Mouse (Mus musculus) embryonic facial prominence, embryonic 15.5 days (tissue): ENCODE data around the gene Kif16b. TPM values are rescaled to one million over a fixed set of nuclear protein-coding genes. Genes with fewer than 3 reads are reported as not detected.

Experiments
- ATAC-seq: fragments of 200-750 bp; cut with Nextera tagmentation; 2 replicates; pipeline ENCODE4 v1.8.0; 2017; ENCODE audit warnings: low read depth, moderate TSS enrichment; ENCODE audit not compliant: insufficient number of reproducible peaks, low FRiP score, low TSS enrichment
- H3K27ac ChIP-seq: fragments of 300-500 bp; sonication (generic); replicated peaks from 2 replicates; pipeline ENCODE4 v1.5.1; 2015; ENCODE audit warnings: mild to moderate bottlenecking, inconsistent platforms
- H3K27me3 ChIP-seq: fragments of 300-500 bp; sonication (generic); 2 replicates; pipeline ENCODE4 v1.6.1; 2015; ENCODE audit warnings: inconsistent platforms
- H3K36me3 ChIP-seq: fragments of 300-500 bp; sonication (generic); 2 replicates; pipeline ENCODE4 v1.6.1; 2015; ENCODE audit warnings: mild to moderate bottlenecking, inconsistent platforms
- H3K4me1 ChIP-seq: fragments of 300-500 bp; sonication (generic); 2 replicates; pipeline ENCODE4 v1.6.1; 2015; ENCODE audit warnings: inconsistent platforms
- H3K4me2 ChIP-seq: fragments of 300-500 bp; sonication (generic); replicated peaks from 2 replicates; pipeline ENCODE4 v1.6.1; 2015; ENCODE audit warnings: mild to moderate bottlenecking, inconsistent platforms
- H3K4me3 ChIP-seq: fragments of 300-500 bp; sonication (generic); replicated peaks from 2 replicates; pipeline ENCODE4 v1.5.1; 2015; ENCODE audit warnings: mild to moderate bottlenecking, inconsistent platforms
- H3K9ac ChIP-seq: fragments of 300-500 bp; sonication (generic); 2 replicates; pipeline ENCODE4 v1.6.1; 2015; ENCODE audit warnings: inconsistent platforms
- H3K9me3 ChIP-seq: fragments of 300-500 bp; sonication (generic); replicated peaks from 2 replicates; pipeline ENCODE4 v1.6.1; 2016; ENCODE audit warnings: inconsistent platforms
- WGBS: fragments of 180-500 bp; shearing (Covaris S2); methylation state at CpG from one replicate; pipeline ENCODE4 v1.1.7; 2015; 5-methylcytosine and 5-hydroxymethylcytosine counted together
- polyA plus RNA-seq: library from polyadenylated mRNA; unstranded; fragments of >200 nt; fragmentation: Nextera tagmentation; extraction: Ambion mirVana; gene quantifications from 2 replicates; pipeline ENCODE4 v1.2.1, GENCODE M21; 2015

Gene Kif16b
- polyA plus RNA-seq, 1 experiment from 2014 or later, result 10.9 TPM

DNA sequence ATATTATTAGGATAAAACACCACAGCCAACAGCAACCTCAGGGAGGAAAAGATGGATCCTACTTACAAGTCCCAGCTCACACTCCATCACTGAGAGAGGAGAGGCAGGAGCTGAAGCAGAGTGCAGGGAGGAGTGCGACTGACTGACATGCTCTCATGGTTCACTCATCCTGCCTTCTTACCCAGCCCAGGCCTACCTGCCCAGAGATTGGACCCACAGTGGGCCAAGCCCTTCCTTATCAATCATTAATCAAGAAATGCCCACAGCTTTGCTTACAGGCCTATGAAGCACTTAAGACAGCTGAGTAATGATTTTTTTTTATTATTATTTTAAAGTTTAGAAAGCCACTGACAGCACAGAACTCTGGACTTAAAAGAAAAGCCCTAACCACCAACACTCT is 7.6 kb downstream of the Kif16b start:
- Histone ChIP-seq H3K4me1 (peaks cover 2% of the 10 kb centered on the region; the same call in 1 of the 2 replicates), H3K9me3 (no peaks in the 10 kb centered on the region), H3K27ac (no peak overlapping the region), H3K27me3 (no peaks in the 10 kb centered on the region), H3K9ac (no peak overlapping the region), H3K36me3 (no peaks in the 10 kb centered on the region), H3K4me3 (no peak overlapping the region), H3K4me2 (no peak overlapping the region)
- ATAC-seq, result no peak
- 67% methylated on average over 1 of the region's 1 CpGs for WGBS

DNA sequence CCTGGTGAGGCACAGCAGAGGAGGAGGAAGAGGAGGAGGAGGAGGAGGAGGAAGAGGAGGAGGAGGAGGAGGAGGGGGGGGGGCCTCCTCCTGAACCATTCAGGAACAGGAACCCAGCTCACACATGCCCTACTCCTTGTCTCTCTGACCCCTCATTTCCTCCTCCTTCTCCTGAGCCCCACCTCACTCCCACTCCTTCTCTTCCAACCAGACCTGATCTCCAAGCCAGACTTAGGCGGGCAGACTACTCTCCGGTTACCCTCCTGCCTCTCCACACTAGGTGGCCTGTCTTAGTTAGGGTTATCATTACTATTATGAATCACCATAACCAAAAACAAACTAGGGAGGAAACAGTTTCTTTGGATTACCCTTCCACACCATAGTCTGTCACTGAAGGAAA is 10.0 kb downstream of the Kif16b start:
- Histone ChIP-seq H3K4me1 (peaks cover 2% of the 10 kb centered on the region; the same call in 1 of the 2 replicates), H3K4me3 (no peak overlapping the region), H3K27me3 (no peaks in the 10 kb centered on the region), H3K9ac (no peak overlapping the region), H3K27ac (no peak overlapping the region), H3K4me2 (no peak overlapping the region), H3K9me3 (no peaks in the 10 kb centered on the region), H3K36me3 (no peaks in the 10 kb centered on the region)
- ATAC-seq, result no peak
- 80% methylated on average over 2 of the region's 2 CpGs for WGBS

DNA sequence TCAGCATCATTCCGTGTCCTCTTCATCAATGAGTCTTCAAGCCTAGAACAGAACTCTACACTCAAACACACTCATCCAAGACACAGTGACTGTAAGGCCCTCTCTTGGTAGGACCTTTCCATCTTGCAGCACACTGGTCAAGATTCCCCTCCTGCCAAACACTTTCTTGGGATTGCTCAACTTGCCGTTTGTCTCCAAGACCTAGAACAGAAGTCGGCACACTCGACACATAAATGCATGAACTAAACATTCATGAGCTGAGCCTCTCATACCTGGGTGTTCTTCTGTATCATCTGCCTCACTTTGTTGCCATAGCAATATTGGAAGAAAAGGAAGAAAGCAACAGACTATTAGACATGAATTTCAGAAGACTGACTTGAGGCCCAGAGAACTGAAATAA is 16.9 kb downstream of the Kif16b start:
- WGBS, result 96% methylated on average over 4 of the region's 4 CpGs
- ATAC-seq, result no peak
- H3K9ac ChIP-seq, result no peak overlapping the region
- H3K36me3 ChIP-seq, result no peaks in the 10 kb centered on the region
- no peak overlapping the region for H3K27ac ChIP-seq
- H3K27me3 ChIP-seq, result no peaks in the 10 kb centered on the region
- H3K4me1 ChIP-seq, result peaks cover 20% of the 10 kb centered on the region; the same call in 1 of the 2 replicates
- no peak overlapping the region for H3K4me2 ChIP-seq
- no peaks in the 10 kb centered on the region for H3K9me3 ChIP-seq
- no peak overlapping the region for H3K4me3 ChIP-seq

DNA sequence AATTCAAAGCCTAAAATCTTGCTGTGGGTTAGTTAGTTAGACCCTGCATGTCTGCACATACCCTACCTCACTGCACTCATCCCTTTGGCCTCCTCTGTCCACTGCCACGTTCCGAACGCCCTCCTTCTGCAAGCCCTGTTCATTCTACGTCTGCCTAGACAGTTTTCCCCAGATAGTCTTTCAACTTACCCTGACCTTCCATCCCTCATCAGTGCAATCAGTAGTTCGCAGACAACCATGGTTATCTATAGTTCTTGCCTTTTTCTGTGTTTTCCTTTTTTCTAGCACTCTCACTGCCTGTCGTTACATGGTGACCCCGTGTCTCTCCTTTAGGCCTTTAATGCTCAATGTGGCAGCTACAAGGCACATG is 17.7 kb downstream of the Kif16b start:
- ATAC-seq, result no peak
- H3K4me3 ChIP-seq, result no peak overlapping the region
- no peak overlapping the region for H3K9ac ChIP-seq
- H3K27ac ChIP-seq, result no peak overlapping the region
- H3K4me2 ChIP-seq, result no peak overlapping the region
- no peaks in the 10 kb centered on the region for H3K9me3 ChIP-seq
- no peaks in the 10 kb centered on the region for H3K27me3 ChIP-seq
- WGBS, result 82% methylated on average over 7 of the region's 7 CpGs
- H3K36me3 ChIP-seq, result no peaks in the 10 kb centered on the region
- peaks cover 20% of the 10 kb centered on the region; the same call in 1 of the 2 replicates for H3K4me1 ChIP-seq

DNA sequence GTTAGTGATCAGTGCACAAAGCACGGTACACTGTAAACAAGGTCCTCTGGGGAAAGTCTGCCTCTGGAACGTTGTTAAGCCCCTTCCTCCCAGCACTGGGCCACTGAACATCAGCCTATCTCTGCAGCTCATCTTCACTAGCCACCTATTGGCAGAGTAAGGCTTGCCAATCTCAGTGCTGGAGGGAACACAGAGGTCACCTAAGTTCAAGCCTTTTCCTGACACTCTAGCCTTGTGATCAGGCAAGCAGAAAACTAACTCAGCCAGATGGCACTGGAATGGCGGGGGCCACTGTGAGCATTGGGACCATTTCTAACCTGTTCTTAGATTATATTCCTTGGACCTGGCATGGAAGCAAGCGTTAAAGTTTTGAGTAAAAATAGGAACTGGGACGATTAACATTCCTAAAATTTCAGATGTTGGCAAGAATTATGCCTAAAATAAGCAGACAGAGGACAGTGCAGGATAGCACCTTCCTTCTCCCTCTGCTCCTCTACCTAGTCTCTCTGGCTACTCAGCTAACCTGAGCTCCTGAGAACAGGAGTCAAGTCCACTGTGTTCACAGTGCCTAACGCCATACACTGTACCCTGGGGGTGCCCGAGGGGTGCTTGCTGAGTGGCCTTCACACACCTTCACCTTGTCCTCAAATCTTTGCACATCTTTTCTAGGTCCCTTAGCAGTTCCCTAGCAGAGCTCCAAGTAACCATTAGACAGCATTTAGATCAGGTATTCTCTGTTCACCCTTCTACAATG is 18.3 kb downstream of the Kif16b start:
- no peak overlapping the region for H3K27ac ChIP-seq
- H3K27me3 ChIP-seq, result no peaks in the 10 kb centered on the region
- ATAC-seq, result no peak
- H3K9ac ChIP-seq, result no peak overlapping the region
- H3K4me2 ChIP-seq, result no peak overlapping the region
- H3K4me3 ChIP-seq, result no peak overlapping the region
- H3K4me1 ChIP-seq, result peaks cover 20% of the 10 kb centered on the region; the same call in 1 of the 2 replicates
- 44% methylated on average over 7 of the region's 7 CpGs for WGBS
- no peaks in the 10 kb centered on the region for H3K9me3 ChIP-seq
- H3K36me3 ChIP-seq, result no peaks in the 10 kb centered on the region

DNA sequence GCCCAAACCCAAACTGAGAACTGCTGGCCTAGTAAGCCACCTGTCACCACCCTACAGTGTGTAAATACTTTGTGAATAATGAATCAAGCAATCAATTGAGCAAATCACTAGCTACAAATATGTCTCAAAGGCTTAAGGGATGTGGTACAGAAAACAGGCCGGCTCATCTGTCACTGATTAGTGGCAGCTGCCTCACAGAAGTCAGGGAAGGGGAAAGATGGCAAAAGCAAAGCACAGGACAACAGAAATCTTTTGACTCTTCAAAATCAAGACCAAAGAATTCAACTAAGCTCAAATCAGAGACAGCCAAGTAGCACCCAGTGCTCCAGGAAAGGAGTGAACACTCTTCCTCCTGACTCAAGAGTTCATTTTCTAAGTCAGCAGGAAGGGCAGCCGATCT is 18.9 kb downstream of the Kif16b start:
- WGBS, result 12% methylated on average over 2 of the region's 2 CpGs
- no peak overlapping the region for H3K27ac ChIP-seq
- no peak overlapping the region for H3K9ac ChIP-seq
- no peak overlapping the region for H3K4me3 ChIP-seq
- H3K4me2 ChIP-seq, result no peak overlapping the region
- no peak for ATAC-seq
- peaks cover 20% of the 10 kb centered on the region; the same call in 1 of the 2 replicates for H3K4me1 ChIP-seq
- no peaks in the 10 kb centered on the region for H3K36me3 ChIP-seq
- no peaks in the 10 kb centered on the region for H3K9me3 ChIP-seq
- no peaks in the 10 kb centered on the region for H3K27me3 ChIP-seq

DNA sequence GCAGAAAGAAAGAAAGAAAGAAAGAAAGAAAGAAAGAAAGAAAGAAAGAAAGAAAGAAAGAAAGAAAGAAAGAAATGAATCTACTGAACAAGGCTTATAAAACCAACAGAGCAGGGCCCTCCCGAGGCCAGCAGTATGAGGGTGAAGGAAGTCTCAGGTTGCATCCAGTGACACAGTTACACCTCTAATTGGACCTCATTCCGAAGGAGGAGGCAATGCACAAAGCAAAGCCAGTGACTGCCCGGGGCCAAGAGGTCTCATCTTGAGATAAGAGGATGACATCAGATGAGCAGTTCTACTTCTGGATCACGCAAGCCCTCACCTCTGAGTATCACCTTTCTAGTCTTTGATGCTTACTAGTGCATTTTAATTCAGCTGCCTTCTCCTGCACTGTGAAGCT is 20.2 kb downstream of the Kif16b start:
- no peaks in the 10 kb centered on the region for H3K9me3 ChIP-seq
- no peaks in the 10 kb centered on the region for H3K36me3 ChIP-seq
- H3K9ac ChIP-seq, result no peak overlapping the region
- no peak overlapping the region for H3K4me2 ChIP-seq
- H3K4me1 ChIP-seq, result peaks cover 20% of the 10 kb centered on the region; the same call in 1 of the 2 replicates
- no peak for ATAC-seq
- H3K27ac ChIP-seq, result no peak overlapping the region
- no peak overlapping the region for H3K4me3 ChIP-seq
- H3K27me3 ChIP-seq, result no peaks in the 10 kb centered on the region
- 35% methylated on average over 4 of the region's 4 CpGs for WGBS

DNA sequence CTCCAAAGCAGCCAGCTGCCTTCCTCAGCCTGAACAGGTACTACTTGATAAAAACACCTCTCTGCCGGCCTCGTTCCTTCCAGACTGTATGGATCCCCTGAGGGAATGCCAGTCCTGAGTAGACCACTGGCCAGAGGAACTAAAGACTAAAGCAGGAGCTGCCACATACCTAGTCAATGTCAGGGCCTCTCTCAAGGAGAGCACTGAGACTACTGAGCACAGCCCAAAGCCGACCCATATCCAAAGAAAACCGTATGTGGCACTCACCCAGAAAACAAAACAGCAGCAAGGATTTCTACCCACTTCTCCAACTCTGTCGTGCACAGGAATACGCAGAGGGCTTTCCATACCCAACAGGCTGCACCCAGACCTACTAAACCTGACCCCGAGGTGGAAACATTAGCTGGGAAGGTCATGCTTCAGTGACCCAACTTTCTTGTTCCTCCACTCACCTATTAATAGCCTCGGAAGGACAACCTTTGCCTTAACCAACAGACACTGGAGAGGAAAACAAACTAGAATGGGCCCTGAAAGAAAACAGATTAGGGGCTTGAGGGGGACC is 22.0 kb downstream of the Kif16b start:
- H3K9me3 ChIP-seq, result no peaks in the 10 kb centered on the region
- H3K27ac ChIP-seq, result no peak overlapping the region
- peaks cover 26% of the 10 kb centered on the region; the same call in 1 of the 2 replicates for H3K4me1 ChIP-seq
- ATAC-seq, result 0 out of 2 replicates have a peak, but pooled peaks have one; percentile 26
- H3K27me3 ChIP-seq, result no peaks in the 10 kb centered on the region
- 46% methylated on average over 8 of the region's 8 CpGs for WGBS
- H3K36me3 ChIP-seq, result no peaks in the 10 kb centered on the region
- H3K4me2 ChIP-seq, result no peak overlapping the region
- H3K4me3 ChIP-seq, result no peak overlapping the region
- no peak overlapping the region for H3K9ac ChIP-seq

DNA sequence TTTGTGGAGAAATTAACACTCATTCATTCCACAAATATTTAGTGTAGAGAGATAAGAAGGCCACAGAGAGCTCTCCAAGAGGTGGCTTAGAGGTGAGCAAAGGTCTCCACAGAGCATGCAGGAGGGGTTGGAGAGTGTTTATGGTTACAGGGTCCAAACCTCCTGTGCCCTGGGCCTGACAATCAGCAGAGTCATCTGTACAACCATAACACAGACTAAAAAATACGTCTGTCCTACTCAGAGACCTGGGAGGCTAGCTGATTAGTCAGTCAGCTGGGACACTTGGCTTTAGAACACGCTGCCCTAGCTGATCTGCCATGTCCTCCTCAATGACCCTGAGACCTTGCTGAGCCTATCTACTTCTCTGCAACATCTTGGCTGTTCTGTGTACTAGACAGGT is 24.7 kb downstream of the Kif16b start:
- H3K4me1 ChIP-seq, result peaks cover 12% of the 10 kb centered on the region; the same call in 1 of the 2 replicates
- no peak overlapping the region for H3K9ac ChIP-seq
- H3K9me3 ChIP-seq, result no peaks in the 10 kb centered on the region
- no peak overlapping the region for H3K27ac ChIP-seq
- H3K27me3 ChIP-seq, result no peaks in the 10 kb centered on the region
- no peak overlapping the region for H3K4me2 ChIP-seq
- 83% methylated on average over 2 of the region's 2 CpGs for WGBS
- H3K36me3 ChIP-seq, result no peaks in the 10 kb centered on the region
- no peak for ATAC-seq
- no peak overlapping the region for H3K4me3 ChIP-seq

DNA sequence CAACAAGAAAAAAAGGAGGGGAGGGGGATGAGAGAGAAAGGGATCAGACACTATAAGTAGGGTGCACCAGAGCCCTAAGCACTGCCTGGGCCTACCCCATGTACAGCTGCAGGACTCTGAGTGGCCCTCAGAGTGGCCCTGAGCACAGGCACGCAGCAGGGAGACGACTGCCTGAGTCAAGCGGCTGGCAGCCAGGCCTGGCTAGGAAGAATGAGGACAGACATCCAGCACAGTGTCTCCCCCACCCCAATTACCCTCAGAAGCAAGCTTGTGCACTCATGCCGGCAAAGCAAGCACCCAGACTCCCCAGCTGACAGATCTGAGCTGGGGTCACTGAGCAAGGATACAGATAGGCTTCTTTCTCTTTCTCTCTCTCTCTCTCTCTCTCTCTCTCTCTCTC is 25.4 kb downstream of the Kif16b start:
- Histone ChIP-seq H3K9me3 (no peaks in the 10 kb centered on the region), H3K36me3 (no peaks in the 10 kb centered on the region), H3K27ac (no peak overlapping the region), H3K4me3 (no peak overlapping the region), H3K9ac (no peak overlapping the region), H3K27me3 (no peaks in the 10 kb centered on the region), H3K4me1 (peaks cover 12% of the 10 kb centered on the region; the same call in 1 of the 2 replicates), H3K4me2 (no peak overlapping the region)
- 65% methylated on average over 4 of the region's 4 CpGs for WGBS
- no peak for ATAC-seq

DNA sequence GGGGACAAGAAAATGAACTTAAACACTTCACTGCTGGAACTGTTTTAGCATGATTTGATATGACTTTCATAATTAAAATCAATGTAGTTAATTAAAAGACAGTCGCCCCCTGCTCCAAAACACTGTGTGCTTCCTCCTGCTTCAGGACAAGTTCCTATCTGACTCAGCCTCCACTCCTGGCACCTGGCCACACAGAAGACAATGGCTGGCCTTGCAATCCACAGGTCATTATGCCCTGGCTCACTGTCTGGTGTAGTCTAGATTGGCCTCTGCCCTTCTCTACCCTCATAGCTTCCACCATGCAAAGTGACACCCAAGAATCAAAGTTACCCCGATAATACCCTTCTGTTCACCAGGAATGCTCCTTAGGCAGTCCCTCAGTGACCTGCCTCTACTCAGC is 26.8 kb downstream of the Kif16b start:
- Histone ChIP-seq H3K27ac (no peak overlapping the region), H3K9ac (no peak overlapping the region), H3K4me1 (0 out of 2 replicates have a peak, but pooled peaks cover 7% of the 10 kb centered on the region), H3K4me3 (no peak overlapping the region), H3K9me3 (no peaks in the 10 kb centered on the region), H3K36me3 (no peaks in the 10 kb centered on the region), H3K27me3 (no peaks in the 10 kb centered on the region), H3K4me2 (no peak overlapping the region)
- ATAC-seq, result no peak
- WGBS, result 52% methylated on average over 2 of the region's 2 CpGs

DNA sequence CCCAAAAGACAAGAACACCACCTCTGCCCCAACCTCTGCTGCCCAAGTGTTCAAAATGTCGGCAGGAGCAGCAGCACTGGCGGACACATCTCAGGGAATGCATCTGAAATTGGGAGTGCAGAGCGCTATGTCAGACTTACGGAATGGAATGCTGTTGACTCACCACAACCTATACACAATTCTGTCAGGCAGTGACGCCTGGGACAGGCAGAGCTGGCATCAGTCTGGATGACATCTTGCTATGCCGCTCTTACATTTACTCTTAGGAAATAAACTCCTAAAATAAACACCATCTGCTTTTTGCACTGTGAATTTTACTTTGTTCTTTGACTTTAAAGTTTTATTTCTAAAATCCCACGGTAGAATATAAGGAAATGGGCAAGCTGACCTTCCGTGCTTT is 31.3 kb downstream of the Kif16b start:
- 0 out of 2 replicates have a peak, but pooled peaks cover 7% of the 10 kb centered on the region for H3K4me1 ChIP-seq
- H3K9ac ChIP-seq, result no peak overlapping the region
- 81% methylated on average over 8 of the region's 8 CpGs for WGBS
- no peak overlapping the region for H3K4me2 ChIP-seq
- H3K9me3 ChIP-seq, result no peaks in the 10 kb centered on the region
- H3K36me3 ChIP-seq, result no peaks in the 10 kb centered on the region
- H3K4me3 ChIP-seq, result no peak overlapping the region
- H3K27ac ChIP-seq, result no peak overlapping the region
- H3K27me3 ChIP-seq, result no peaks in the 10 kb centered on the region
- ATAC-seq, result no peak
